Mouse (Mus musculus) naive thymus-derived CD4-positive, alpha-beta T cell, adult 5 months (primary cell): ENCODE data around the gene Nme8. TPM values are rescaled to one million over a fixed set of nuclear protein-coding genes. Genes with fewer than 3 reads are reported as not detected.

ENCODE experiments used
- polyA plus RNA-seq: library from polyadenylated mRNA; unstranded; fragments of 100-300 nt; shearing (Covaris generic); gene quantifications from one replicate; pipeline ENCODE4 v1.2.1, GENCODE M21; 2017

Nme8 gene
- not detected for polyA plus RNA-seq

GRCm38 (mm10) chr13:19697790-19698189, at the start of gene Nme8:
Gene Nme8, minus strand, starts transcription at chr13:19697794.

GRCm38 (mm10) chr13:19622573-19623227, 74.9 kb downstream of the Nme8 start, which contains the start of gene Sfrp4:
Gene Sfrp4, plus strand, starts transcription at chr13:19623104.

GRCm38 (mm10) chr13:19619216-19619927, 78.2 kb downstream of the Nme8 start, which contains the start of gene Epdr1:
Gene Epdr1, minus strand, starts transcription at chr13:19619927.

Other genes starting within 250 kb of the Nme8 start
- gene Epdr1, start 77.9 kb downstream of the Nme8 start, polyA plus RNA-seq = not detected
- not detected for gene Sfrp4, start 74.7 kb downstream of the Nme8 start, polyA plus RNA-seq
- 0.31 TPM for gene Gpr141, start 126.5 kb upstream of the Nme8 start, polyA plus RNA-seq